Comparison of ENCODE assay signal across 31 mouse cellular contexts in genomic region chr1:93065654-93066053, GRCm38 (mm10). TPM values are rescaled to one million over a fixed set of nuclear protein-coding genes. Genes with fewer than 3 reads are reported as not detected.
DNase-seq lines count a peak whose midpoint lies in the region; ATAC-seq and TF ChIP-seq lines count a peak whose summit lies in the region.
"Had no signal": no experiment of that assay in that cellular context is flagged by ENCODE, and none has a peak within 500 bp of the region (broad histone marks: within the 10 kb centered on the region; RNA-seq: fewer than 3 reads in every experiment).

No protein-coding gene starts in this region.

- H3K4me3 ChIP-seq in stomach, postnatal 0 days (ENCODE audit: low read depth, low read length) = no peak overlapping the region
- H3K4me3 ChIP-seq: embryonic facial prominence, embryonic 10.5 days; forebrain, embryonic 10.5 days; hindbrain, embryonic 12.5 days; kidney, embryonic 15.5 days; liver, embryonic 13.5 days had no signal

- WGBS in stomach, postnatal 0 days = 78% methylated on average over 6 of the region's 6 CpGs

- H3K4me2 ChIP-seq in stomach, postnatal 0 days (replicated peaks; ENCODE audit: low read depth) = no peak overlapping the region
- H3K4me2 ChIP-seq: hindbrain, embryonic 12.5 days; kidney, embryonic 15.5 days; liver, embryonic 13.5 days; midbrain, embryonic 11.5 days had no signal

- ATAC-seq in stomach, postnatal 0 days (ENCODE audit: low FRiP score, low TSS enrichment) = no peak
- ATAC-seq: forebrain, postnatal 0 days had no signal

- no peaks in the 10 kb centered on the region for H3K27me3 ChIP-seq in stomach, postnatal 0 days (ENCODE audit: control insufficient read depth, insufficient read depth, low read length)
- H3K27me3 ChIP-seq: hindbrain, embryonic 12.5 days; kidney, embryonic 15.5 days had no signal

- H3K9ac ChIP-seq in stomach, postnatal 0 days (ENCODE audit: low read length) = no peak overlapping the region
- H3K9ac ChIP-seq: forebrain, postnatal 0 days; hindbrain, embryonic 12.5 days; kidney, embryonic 15.5 days; liver, embryonic 13.5 days had no signal

- H3K27ac ChIP-seq in stomach, postnatal 0 days (replicated peaks) = no peak overlapping the region
- H3K27ac ChIP-seq: embryonic facial prominence, embryonic 10.5 days; forebrain, embryonic 10.5 days; hindbrain, embryonic 12.5 days; kidney, embryonic 15.5 days; liver, embryonic 13.5 days had no signal

- DNase-seq in cerebellum, adult 11-12 months = peak; percentile 51
- DNase-seq in cerebellum, adult 9-10 months = no peak
- peak; percentile 62 for DNase-seq in ovary, adult 18-20 months (ENCODE audit: low spot score)
- no peak for DNase-seq in ovary, postnatal 10 days (ENCODE audit: low spot score)
- peak; percentile 81 to 86 for DNase-seq in adrenal gland, postnatal 36 days
- no peak for DNase-seq in urinary bladder, adult 2 months (ENCODE audit: low spot score)
- no peak for DNase-seq in stomach, postnatal 0 days (ENCODE audit: low spot score)
- DNase-seq: forebrain, postnatal 0 days; gastrocnemius, postnatal 36 days; kidney, adult 11 months; kidney, postnatal 36 days; liver, embryonic 13.5 days; lung, adult 2 months; lung, postnatal 14 days; right cerebral cortex, postnatal 14 days; spleen, adult 18-20 months; thymus, adult 2 months had no signal

- no peaks in the 10 kb centered on the region for H3K36me3 ChIP-seq in stomach, postnatal 0 days (ENCODE audit: control insufficient read depth, insufficient read depth, low read length)
- H3K36me3 ChIP-seq: kidney, embryonic 15.5 days; liver, embryonic 13.5 days had no signal

- no peak for TF ChIP-seq EP300 in stomach, postnatal 0 days (optimal IDR thresholded peaks at IDR 0.05)

- TF ChIP-seq CTCF in stomach, postnatal 0 days (IDR thresholded peaks at IDR 0.05; ENCODE audit: low read depth) = no peak

- H3K4me1 ChIP-seq in stomach, postnatal 0 days (replicated peaks; ENCODE audit: control insufficient read depth, insufficient read depth) = no peaks in the 10 kb centered on the region
- H3K4me1 ChIP-seq: embryonic facial prominence, embryonic 10.5 days; hindbrain, embryonic 12.5 days; liver, embryonic 13.5 days had no signal

- H3K9me3 ChIP-seq in stomach, postnatal 0 days (ENCODE audit: control insufficient read depth, low read length) = no peaks in the 10 kb centered on the region
- H3K9me3 ChIP-seq: embryonic facial prominence, embryonic 10.5 days; forebrain, embryonic 10.5 days; hindbrain, embryonic 12.5 days; kidney, embryonic 15.5 days; liver, embryonic 13.5 days had no signal

RNA-seq across cellular contexts. Expression of gene Kif1a, which starts 36.1 kb away (rescaled TPM):
- total RNA-seq in adrenal gland, postnatal 36 days (2021) = 10 to 100 TPM; 20.7 to 27.9 TPM
- 3.3 and 5.0 TPM in 2 replicates for polyA plus RNA-seq in urinary bladder, adult 2 months (2012; rRNA removed)
- polyA plus RNA-seq in stomach, postnatal 0 days (2015; fragmentation: Nextera tagmentation; extraction: Ambion mirVana) = 7.7 and 9.6 TPM in 2 replicates

RNA-seq across cellular contexts. Expression of gene Aqp12, which starts 59.5 kb away (rescaled TPM):
- total RNA-seq in adrenal gland, postnatal 36 days (2021) = not detected
- polyA plus RNA-seq in urinary bladder, adult 2 months (2012; rRNA removed) = not detected in 2 replicates
- polyA plus RNA-seq in stomach, postnatal 0 days (2015; fragmentation: Nextera tagmentation; extraction: Ambion mirVana) = 0.12 TPM in 1 of 2 replicates, not detected in the other
- total RNA-seq: forebrain, postnatal 0 days; gastrocnemius, postnatal 36 days; heart, adult 8-10 months; heart, postnatal 25 days; left cerebral cortex, adult 18-20 months; left cerebral cortex, postnatal 36 days; megakaryocyte progenitor cell, adult 5-6 weeks; midbrain, postnatal 0 days had no signal
- polyA plus RNA-seq: cortical plate, adult 2 months; embryonic facial prominence, embryonic 10.5 days; forebrain, embryonic 10.5 days; forebrain, postnatal 0 days; hindbrain, embryonic 12.5 days; kidney, embryonic 15.5 days; limb, embryonic 14.5 days; liver, embryonic 13.5 days; lung, adult 2 months; midbrain, embryonic 11.5 days; midbrain, postnatal 0 days; neural tube, embryonic 14.5 days had no signal

Comparison
In these comparisons a context has a peak if more than half of its experiments do, and no peak if none do; other contexts are left out.
1. DNase-seq: peak in cerebellum, adult 11-12 months (single experiment), ovary, adult 18-20 months (single experiment) and adrenal gland, postnatal 36 days (2 of 2); none in cerebellum, adult 9-10 months (single experiment), ovary, postnatal 10 days (single experiment), urinary bladder, adult 2 months (single experiment) and stomach, postnatal 0 days (single experiment).